Comparison of ENCODE assay signal across 8 mouse cellular contexts in the genomic region with DNA sequence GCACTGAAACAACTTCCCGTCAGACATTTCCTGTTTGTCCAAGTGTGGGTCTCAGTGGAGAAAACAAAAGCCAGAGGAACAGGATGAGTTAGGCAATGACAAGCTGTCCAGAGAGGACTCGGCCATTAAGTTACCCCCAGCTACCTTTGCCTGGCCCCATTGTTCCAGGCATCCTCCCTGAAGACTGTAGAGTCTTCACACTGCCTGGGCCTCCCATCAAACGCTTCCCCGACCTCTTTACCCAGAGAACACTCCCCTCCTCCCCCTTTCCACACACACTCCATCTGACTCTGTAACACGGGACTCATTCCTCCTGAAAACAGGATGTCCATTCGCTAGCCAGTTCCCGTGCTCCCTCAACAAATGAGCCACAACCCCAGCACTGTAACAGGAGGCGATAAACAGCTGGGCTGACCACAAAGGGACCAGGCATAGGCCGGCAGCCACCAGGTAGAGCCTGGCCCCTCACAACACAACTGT.
A peak's percentile ranks its signal among the peaks of the same experiment; 100 is the strongest.
DNase-seq lines count a peak whose midpoint lies in the region; ATAC-seq and TF ChIP-seq lines count a peak whose summit lies in the region.

No protein-coding gene starts in this region.

- H3K27me3 ChIP-seq in embryonic facial prominence, embryonic 10.5 days (replicated peaks; ENCODE audit: low read depth, poor library complexity, severe bottlenecking), result no peaks in the 10 kb centered on the region
- no peaks in the 10 kb centered on the region for H3K27me3 ChIP-seq in hindbrain, embryonic 14.5 days (ENCODE audit: control insufficient read depth, insufficient read depth, low read length)
- no peaks in the 10 kb centered on the region for H3K27me3 ChIP-seq in liver, embryonic 13.5 days

- H3K9me3 ChIP-seq in embryonic facial prominence, embryonic 10.5 days, result no peaks in the 10 kb centered on the region
- no peaks in the 10 kb centered on the region for H3K9me3 ChIP-seq in hindbrain, embryonic 14.5 days (ENCODE audit: control insufficient read depth, low read length)
- H3K9me3 ChIP-seq in liver, embryonic 13.5 days (replicated peaks), result no peaks in the 10 kb centered on the region

- peaks cover 31% of the 10 kb centered on the region for H3K4me1 ChIP-seq in bone marrow macrophage, adult 2 months (ENCODE audit: control insufficient read depth, insufficient read depth, low read length)
- peaks cover 5% of the 10 kb centered on the region for H3K4me1 ChIP-seq in embryonic facial prominence, embryonic 10.5 days
- H3K4me1 ChIP-seq in hindbrain, embryonic 14.5 days (replicated peaks; ENCODE audit: control insufficient read depth, insufficient read depth, low read length), result no peaks in the 10 kb centered on the region
- H3K4me1 ChIP-seq in liver, embryonic 13.5 days (replicated peaks), result no peaks in the 10 kb centered on the region

- no peaks in the 10 kb centered on the region for H3K36me3 ChIP-seq in embryonic facial prominence, embryonic 10.5 days (replicated peaks)
- H3K36me3 ChIP-seq in hindbrain, embryonic 14.5 days (replicated peaks; ENCODE audit: control insufficient read depth, insufficient read depth), result 0 out of 2 replicates have a peak, but pooled peaks cover 4% of the 10 kb centered on the region
- no peaks in the 10 kb centered on the region for H3K36me3 ChIP-seq in liver, embryonic 13.5 days

- ATAC-seq in hindbrain, embryonic 14.5 days (ENCODE audit: low FRiP score), result peak; percentile 46; the same call in 1 of the 2 replicates
- ATAC-seq in liver, embryonic 13.5 days (ENCODE audit: low read depth), result 0 out of 2 replicates have a peak, but pooled peaks have one; percentile 34
- no peak for ATAC-seq in megakaryocyte-erythroid progenitor cell, adult 5-6 weeks (replicated peaks; ENCODE audit: low FRiP score, low TSS enrichment, poor library complexity, severe bottlenecking)

- H3K9ac ChIP-seq in hindbrain, embryonic 14.5 days, result no peak overlapping the region
- H3K9ac ChIP-seq in liver, embryonic 13.5 days, result no peak overlapping the region

- WGBS in embryonic facial prominence, embryonic 10.5 days, result 52% methylated on average over 9 of the region's 9 CpGs
- 61% methylated on average over 9 of the region's 9 CpGs for WGBS in hindbrain, embryonic 14.5 days
- 18% methylated on average over 9 of the region's 9 CpGs for WGBS in liver, embryonic 13.5 days (ENCODE audit: insufficient replicate concordance)

- H3K27ac ChIP-seq in bone marrow macrophage, adult 2 months (ENCODE audit: insufficient read depth, low read depth, low read length), result peak overlapping the region; percentile 93
- H3K27ac ChIP-seq in embryonic facial prominence, embryonic 10.5 days (replicated peaks), result no peak overlapping the region
- H3K27ac ChIP-seq in hindbrain, embryonic 14.5 days, result 0 out of 2 replicates have a peak overlapping the region, but pooled peaks have one; percentile 47
- H3K27ac ChIP-seq in liver, embryonic 13.5 days, result peak overlapping the region; percentile 24; the same call in 1 of the 2 replicates

- TF ChIP-seq POLR2A in bone marrow macrophage, adult 2 months (IDR thresholded peaks at IDR 0.05; ENCODE audit: borderline replicate concordance, low read depth, low read length), result no peak

- no peak for TF ChIP-seq CTCF in bone marrow macrophage, adult 2 months (IDR thresholded peaks at IDR 0.05; ENCODE audit: low read depth, low read length)

- peak; percentile 18 for DNase-seq in embryonic facial prominence, embryonic 10.5 days (ENCODE audit: low spot score)
- DNase-seq in hindbrain, embryonic 14.5 days (ENCODE audit: low spot score), result no peak
- no peak for DNase-seq in liver, embryonic 13.5 days
- DNase-seq in frontal cortex, adult 2 months (ENCODE audit: extremely low spot score in 1 of 2, low spot score in 1 of 2), result no peak
- DNase-seq in thymus, postnatal 10 days (ENCODE audit: low spot score in 2 of 2), result no peak
- DNase-seq in spleen, postnatal 10 days (ENCODE audit: low spot score in 2 of 2), result no peak

- no peak overlapping the region for H3K4me3 ChIP-seq in bone marrow macrophage, adult 2 months (ENCODE audit: insufficient read depth, low read length)
- H3K4me3 ChIP-seq in embryonic facial prominence, embryonic 10.5 days, result no peak overlapping the region
- no peak overlapping the region for H3K4me3 ChIP-seq in hindbrain, embryonic 14.5 days (replicated peaks; ENCODE audit: low read length)
- H3K4me3 ChIP-seq in liver, embryonic 13.5 days (replicated peaks), result no peak overlapping the region

- no peak overlapping the region for H3K4me2 ChIP-seq in hindbrain, embryonic 14.5 days (replicated peaks)
- no peak overlapping the region for H3K4me2 ChIP-seq in liver, embryonic 13.5 days
